Mouse (Mus musculus): ENCODE data around the gene Tbrg1.

Tbrg1 gene

GRCm38 (mm10) chr9:37656931-37657481, at the start of gene Tbrg1:
Gene Tbrg1 (minus strand): TSS chr9:37657312.
- DNase-seq (ENCODE audit: low spot score): peak; percentile 73

DNA sequence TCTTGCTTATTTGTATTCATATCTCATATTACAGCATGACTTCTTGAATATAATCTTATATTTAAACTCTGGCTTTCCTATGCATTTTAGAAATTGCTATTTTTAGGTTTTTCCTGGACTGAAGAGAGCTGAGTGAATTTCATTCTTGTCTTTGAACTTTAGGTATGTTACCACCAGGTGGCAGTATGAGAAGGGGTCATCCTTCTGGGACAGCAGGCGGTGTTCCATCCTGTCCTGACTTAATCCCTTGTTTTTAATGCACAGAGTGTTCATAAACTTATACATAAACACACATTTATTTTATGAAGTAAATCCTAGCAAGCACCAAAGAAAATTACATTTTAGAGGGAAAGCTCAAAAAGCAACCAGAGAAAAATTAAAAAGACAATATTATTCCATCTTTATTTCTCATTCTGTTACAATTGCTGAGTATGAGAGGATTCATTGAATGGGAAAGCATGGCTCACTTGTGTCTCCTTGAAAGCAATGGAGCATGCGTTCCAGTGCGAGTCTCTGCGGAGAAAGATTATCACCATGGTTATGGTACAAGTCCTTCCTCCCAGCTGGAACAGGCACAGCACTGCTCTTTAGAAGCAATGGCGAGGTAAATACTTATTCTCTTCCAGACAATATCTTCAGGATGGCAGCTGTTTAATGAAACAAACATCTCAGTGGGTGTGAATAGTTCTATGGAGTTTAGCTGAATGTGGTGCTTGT, 33.0 kb upstream of the Tbrg1 start:
- DNase-seq (ENCODE audit: low spot score): peak; percentile 20

- DNase-seq (ENCODE audit: low spot score): peak; percentile 16
Measured at GRCm38 (mm10) chr9:37687941-37688303, 30.8 kb upstream of the Tbrg1 start.

DNA sequence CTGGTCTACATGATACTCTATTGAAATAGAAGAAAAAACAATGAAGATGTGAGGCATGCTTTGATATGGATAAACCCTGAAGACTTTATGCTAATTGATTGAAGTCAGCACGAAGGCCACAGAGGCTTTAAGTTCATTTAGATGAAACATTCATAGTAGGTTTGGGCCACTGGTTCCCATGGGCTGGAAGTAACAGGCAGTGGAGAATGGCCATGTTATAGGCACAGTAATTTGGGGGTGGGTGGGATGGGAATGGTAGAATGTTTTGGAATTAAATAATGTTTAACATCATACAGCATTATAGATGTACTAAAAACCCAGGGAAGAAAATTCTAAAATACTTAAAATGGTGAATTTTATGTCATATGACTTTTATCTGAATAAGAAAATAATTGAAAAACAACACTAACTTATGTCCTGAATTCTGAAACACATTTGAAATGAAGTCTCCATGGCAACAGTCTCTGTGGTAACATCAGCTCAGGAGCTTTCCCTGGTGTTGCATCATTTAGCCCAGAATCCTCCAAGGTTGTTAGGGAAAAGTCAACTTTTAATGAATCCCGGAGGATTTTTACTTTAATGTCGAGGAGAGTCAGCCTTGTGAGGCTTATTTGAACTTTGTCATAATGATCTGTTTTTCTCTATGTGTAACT, 30.3 kb upstream of the Tbrg1 start:
- DNase-seq (ENCODE audit: low spot score): peak; percentile 25

DNA sequence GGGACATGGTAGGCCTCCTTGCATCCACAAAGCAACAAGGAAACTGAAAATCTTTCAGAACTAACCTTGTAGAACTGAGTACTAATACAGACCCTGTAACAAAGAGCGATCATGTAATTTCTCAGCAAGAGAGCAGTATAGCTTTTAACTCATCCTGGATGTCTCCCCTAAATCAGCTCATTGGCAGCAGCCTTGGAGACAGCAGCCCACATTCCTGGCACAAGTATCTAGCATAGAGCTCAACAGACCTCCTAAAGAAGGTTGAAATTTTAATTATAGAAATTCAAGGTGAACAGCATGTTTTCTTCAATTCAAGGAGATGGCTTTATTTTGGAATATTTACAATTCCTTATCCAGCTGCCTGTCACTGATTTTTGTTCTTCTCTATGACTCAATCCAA, 24.0 kb upstream of the Tbrg1 start:
- peak; percentile 25 for DNase-seq (ENCODE audit: low spot score)

DNA sequence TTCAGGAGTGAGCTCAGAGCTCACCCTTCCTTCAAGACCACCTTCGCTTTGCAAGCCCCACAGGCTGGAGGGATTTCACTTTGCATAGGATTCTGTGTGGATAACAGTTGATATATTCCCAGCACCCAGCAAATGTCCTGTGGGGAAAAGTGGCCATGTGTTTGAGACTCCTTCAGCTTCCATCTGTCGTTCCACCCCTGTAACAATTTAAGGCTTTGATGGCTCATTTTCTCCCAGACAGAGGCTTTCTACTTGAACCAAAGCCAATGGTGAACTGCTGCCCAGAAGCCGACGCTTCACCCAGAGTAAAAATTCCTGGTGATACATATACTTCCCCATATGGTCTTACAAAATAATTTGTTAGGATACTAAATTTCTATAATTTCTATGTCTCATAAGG, 18.2 kb upstream of the Tbrg1 start:
- DNase-seq (ENCODE audit: low spot score): no peak

- no peak for DNase-seq (ENCODE audit: low spot score)
Measured at GRCm38 (mm10) chr9:37670261-37670660, 13.1 kb upstream of the Tbrg1 start.

- DNase-seq (ENCODE audit: low spot score): no peak
Measured at GRCm38 (mm10) chr9:37669678-37670077, 12.6 kb upstream of the Tbrg1 start.

- no peak for DNase-seq (ENCODE audit: low spot score)
Measured at GRCm38 (mm10) chr9:37669115-37669514, 12.0 kb upstream of the Tbrg1 start, which contains the start of gene Panx3. Gene Panx3 (minus strand): TSS chr9:37669235.

GRCm38 (mm10) chr9:37666045-37666444, 8.9 kb upstream of the Tbrg1 start:
- no peak for DNase-seq (ENCODE audit: low spot score)

DNA sequence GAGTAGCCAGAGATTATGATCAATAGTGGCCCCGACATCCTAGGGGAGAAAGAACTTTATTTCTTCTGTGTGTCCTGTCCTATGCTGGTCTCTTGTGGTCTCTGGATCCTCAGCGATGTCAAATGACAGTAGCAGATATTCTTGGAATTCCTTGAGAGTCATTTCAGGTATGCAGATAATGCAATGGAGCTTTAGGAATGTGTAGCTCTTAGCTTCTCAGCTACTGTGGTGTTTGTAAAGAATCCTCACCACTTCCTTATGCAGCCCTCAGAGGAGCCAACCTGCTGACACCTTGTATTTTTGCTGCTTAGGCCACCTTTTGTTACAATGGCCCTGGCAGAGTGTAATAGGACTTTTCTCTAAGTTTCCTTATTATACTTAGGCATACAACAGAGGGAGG, 7.5 kb upstream of the Tbrg1 start:
- DNase-seq (ENCODE audit: low spot score): no peak

DNA sequence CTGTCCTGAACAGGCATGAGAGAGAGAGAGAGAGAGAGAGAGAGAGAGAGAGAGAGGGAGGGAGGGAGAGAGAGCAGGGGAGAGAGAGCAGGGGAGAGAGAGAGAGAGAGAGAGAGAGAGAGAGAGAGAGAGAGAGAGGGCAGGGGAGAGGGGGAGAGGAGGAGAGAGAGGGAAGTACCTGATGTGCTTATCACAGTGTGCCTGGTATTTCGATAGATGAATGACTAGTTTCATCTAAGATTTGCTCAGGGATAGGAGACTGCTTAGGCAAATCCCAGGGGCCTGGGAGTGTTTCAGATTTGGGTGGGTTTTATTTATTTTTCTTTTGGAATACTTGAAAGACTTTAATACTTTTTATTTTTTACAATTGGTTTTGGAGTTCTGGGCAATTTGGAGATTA, 6.1 kb upstream of the Tbrg1 start:
- no peak for DNase-seq (ENCODE audit: low spot score)

DNA sequence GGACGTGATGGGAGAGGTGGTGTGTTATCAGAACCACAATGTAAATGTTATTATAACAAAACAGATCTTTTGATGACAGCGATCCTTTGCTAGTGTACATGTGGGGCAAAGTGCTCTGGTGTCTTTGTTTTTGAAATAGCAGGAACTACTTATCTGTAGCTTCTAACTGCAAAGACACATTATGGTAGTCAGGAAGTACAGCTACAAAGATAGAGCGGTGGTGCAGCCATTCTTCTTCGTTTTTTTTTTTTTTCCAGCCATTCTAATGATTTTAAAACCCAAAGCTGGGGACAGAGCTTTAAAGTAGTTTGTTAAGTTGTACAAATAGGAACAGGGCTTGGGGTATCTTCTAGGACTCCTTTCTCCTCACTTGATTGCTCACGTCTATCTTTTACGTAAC, 2.3 kb upstream of the Tbrg1 start:
- no peak for DNase-seq (ENCODE audit: low spot score)

- DNase-seq (ENCODE audit: low spot score): no peak
Measured at GRCm38 (mm10) chr9:37656439-37656881, 652 bp downstream of the Tbrg1 start.

DNA sequence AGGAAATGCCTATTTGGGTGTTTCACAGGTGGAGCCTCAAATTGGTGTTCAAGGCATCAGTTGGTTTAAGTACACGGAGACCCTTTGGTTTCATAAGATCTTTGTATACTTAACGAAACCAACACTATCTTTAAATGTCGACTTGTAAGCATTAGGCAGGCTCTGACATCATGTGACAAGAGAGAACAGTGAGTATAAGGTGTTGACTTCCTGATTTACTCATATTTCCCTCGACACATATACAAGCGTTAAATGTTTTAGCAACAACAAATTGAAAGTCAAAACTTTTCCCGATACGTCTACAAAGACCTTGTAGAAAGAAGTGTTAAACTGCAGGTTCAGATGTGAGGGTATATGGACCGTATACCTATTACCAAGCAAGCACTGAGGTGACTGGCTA, 1.2 kb downstream of the Tbrg1 start:
- DNase-seq (ENCODE audit: low spot score): no peak

GRCm38 (mm10) chr9:37653836-37654235, 3.3 kb downstream of the Tbrg1 start:
- DNase-seq (ENCODE audit: low spot score): no peak

GRCm38 (mm10) chr9:37650639-37651038, 6.5 kb downstream of the Tbrg1 start:
- no peak for DNase-seq (ENCODE audit: low spot score)

DNA sequence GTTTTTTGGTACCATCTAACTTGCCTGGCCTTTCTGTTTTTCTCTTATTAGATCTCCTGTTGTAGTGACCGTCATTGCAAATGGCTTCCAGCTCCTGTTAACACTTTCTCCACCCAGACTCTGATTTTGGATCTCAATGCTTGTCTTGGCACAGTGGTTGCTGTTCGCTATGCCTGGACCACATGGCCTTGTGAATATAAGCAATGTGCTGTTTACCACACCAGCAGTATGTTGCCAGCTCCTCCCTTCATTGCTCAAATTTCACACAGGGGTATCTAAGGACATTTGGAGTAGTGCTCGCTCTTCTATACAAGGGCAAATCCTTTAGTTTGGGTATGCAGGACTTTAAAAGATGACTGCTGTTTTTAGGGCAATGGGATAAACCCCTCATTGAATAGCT, 10.9 kb downstream of the Tbrg1 start:
- no peak for DNase-seq (ENCODE audit: low spot score)

- DNase-seq (ENCODE audit: low spot score): no peak
Measured at GRCm38 (mm10) chr9:37638721-37639120, 18.4 kb downstream of the Tbrg1 start.

DNA sequence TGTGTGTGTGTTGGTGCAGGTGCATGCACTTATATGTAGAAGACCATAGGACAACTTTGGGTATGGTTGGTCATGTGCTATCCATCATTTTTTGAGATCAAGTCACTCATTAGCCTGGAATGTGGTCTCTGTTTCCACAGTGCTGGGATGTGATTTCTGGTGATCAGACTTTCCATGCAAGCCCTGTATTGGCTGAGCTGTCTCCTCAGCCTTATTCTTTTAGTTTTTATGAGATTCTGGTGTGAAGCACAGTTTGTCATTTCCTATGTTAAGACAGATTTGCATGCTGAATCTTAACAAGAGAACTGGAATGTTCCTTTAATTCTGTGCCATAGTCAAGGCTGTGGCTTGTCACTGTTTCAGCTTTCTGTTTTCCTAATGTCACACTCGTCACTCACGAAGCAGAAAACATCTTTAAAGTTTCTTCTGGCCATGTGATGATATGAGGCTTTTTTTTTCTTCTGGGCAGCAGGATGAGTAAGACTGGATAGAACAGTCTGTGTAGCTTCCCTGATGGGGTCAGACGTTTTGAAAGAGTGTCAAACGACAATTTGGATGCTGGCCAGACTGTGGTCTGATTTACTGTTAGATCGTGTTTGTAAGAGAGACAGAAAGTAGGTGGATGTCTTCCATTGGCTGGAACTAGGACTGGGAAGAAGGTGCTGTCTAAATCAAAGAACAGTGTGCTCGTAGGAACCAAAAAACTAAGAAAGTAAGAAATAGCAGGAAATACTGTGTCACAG, 20.1 kb downstream of the Tbrg1 start:
- DNase-seq (ENCODE audit: low spot score): no peak

GRCm38 (mm10) chr9:37636335-37636734, 20.8 kb downstream of the Tbrg1 start:
- peak; percentile 66 for DNase-seq (ENCODE audit: low spot score)

GRCm38 (mm10) chr9:37634269-37634668, 22.8 kb downstream of the Tbrg1 start:
- DNase-seq (ENCODE audit: low spot score): no peak

- no peak for DNase-seq (ENCODE audit: low spot score)
Measured at GRCm38 (mm10) chr9:37632305-37632704, 24.8 kb downstream of the Tbrg1 start.

All from layer of hippocampus, adult 11-12 months (tissue).